Mouse (Mus musculus) heart, postnatal 25 days (tissue): ENCODE results near the gene Ankrd13b. TPM values are rescaled to one million over a fixed set of nuclear protein-coding genes. Genes with fewer than 3 reads are reported as not detected.

Experiments used
- DNase-seq: peaks from one replicate; pipeline ENCODE4 v3.0.0; 2022; ENCODE audit warnings: low spot score
- intact Hi-C: fragments of 180-260 bp; cut with DNase I; formaldehyde crosslinking; loops from one replicate; pipeline ENCODE4 v1.15.1; 2025
- total RNA-seq, 2 experiments: library from RNA; stranded (reverse); gene quantifications; 2 replicates each; pipeline ENCODE4 v1.2.3; 2021

Ankrd13b gene
- total RNA-seq, 2 experiments from 2014 or later: 10.7 to 11.7 TPM

GRCm38 (mm10) chr11:77512891-77513810 lies 23.7 kb upstream of the Ankrd13b start:
- intact Hi-C loops: loop anchor here (10.0 kb wide), 1 partner anchor 92 kb away; the partner anchor contains the start of gene Taok1
- peak; percentile 81 for DNase-seq

DNA sequence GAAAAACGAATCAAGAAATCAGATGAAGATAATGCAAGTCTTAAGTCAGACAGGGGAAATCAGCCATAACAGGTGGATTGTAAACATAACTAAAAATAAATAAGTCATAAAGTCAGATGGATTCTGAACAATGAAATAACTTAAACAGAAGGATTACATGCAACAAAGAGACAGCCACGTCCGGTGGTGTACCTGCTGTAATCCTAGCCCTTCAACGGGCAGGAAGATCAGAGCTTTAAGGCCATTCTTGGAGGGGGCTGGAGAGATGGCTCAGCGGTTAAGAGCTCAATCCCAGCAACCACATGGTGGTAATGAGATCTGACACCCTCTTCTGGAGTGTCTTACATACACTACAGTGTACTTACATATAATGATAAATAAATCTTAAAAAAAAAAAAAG lies 21.9 kb upstream of the Ankrd13b start:
- DNase-seq: no peak
- intact Hi-C loops: loop anchor here (10.0 kb wide), 1 partner anchor 93 kb away; the partner anchor contains the start of gene Taok1

GRCm38 (mm10) chr11:77508068-77509021 lies 18.9 kb upstream of the Ankrd13b start:
- DNase-seq: peak; percentile 67
- intact Hi-C loops: loop anchor here (5.0 kb wide), 1 partner anchor 119 kb away; no protein-coding TSS in a partner anchor

GRCm38 (mm10) chr11:77507426-77507825 lies 17.9 kb upstream of the Ankrd13b start:
- intact Hi-C loops: loop anchor here (5.0 kb wide), 1 partner anchor 120 kb away; no protein-coding TSS in a partner anchor
- DNase-seq: no peak

DNA sequence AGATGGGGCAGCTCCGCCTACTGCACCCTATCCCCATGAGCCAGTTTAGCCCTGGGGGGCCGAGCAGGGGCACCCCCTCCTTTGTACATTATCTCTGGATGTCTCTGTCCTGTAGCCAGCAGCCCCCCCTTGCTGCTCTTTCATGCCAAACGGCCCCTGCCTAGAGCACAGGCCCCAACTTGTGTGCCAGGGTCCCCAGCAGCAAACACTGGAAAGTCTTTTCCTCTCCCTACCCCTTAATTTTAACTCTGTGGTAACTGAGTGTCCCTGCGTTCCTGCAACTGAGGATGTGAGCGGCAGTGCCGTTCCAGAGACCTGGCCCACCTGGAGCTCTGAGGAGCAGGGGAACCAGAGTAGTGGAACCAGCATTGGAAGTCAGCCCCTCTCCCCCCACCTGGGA lies 17.5 kb upstream of the Ankrd13b start:
- DNase-seq: peak; percentile 2
- intact Hi-C loops: loop anchor here (5.0 kb wide), 1 partner anchor 120 kb away; no protein-coding TSS in a partner anchor

DNA sequence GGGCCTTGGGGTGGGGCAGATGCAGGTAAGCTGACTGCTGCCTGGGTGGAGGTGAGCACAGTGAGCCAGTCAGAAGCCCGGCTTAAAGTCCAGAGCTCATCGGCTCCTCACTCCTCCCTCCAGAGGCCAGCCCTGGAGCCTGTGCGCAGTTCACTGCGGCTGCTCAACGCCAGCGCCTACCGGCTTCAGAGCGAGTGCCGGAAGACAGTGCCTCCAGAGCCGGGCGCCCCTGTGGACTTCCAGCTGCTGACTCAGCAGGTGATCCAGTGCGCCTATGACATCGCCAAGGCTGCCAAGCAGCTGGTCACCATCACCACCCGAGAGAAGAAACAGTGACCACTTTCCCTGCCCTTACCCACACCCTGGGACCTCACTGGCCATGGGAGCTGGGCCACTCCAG lies 16.8 kb upstream of the Ankrd13b start:
- peak; percentile 2 for DNase-seq
- intact Hi-C loops: loop anchor here (5.0 kb wide), 1 partner anchor 121 kb away; no protein-coding TSS in a partner anchor

DNA sequence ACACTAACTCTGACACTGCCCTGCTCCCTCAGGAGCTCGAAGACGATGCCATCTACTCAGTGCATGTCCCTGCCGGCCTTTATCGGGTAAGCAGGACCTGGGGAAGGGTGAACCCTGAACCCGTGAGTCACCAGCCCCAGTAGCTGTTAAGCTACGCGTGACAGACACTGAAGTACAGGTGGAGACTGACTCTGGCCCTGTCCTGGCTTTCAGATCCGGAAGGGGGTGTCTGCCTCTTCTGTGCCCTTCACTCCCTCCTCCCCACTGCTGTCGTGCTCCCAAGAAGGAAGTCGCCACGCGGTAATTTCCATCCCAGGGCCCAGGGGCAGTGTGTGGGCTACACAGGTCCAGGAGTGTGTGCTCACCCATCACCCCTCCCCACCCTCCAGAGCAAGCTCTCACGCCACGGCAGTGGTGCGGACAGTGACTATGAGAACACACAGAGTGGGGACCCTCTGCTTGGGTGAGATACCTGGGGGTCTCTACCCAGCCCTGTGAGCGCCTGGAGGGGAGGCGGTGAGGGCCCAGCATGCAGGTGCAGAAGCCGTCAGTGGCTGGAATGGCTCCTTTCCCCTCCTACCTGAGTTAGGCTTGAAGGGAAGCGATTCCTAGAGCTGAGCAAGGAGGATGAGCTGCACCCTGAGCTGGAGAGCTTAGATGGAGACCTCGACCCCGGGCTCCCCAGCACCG lies 16.0 kb upstream of the Ankrd13b start:
- no peak for DNase-seq
- intact Hi-C loops: loop anchor here (5.0 kb wide), 1 partner anchor 122 kb away; no protein-coding TSS in a partner anchor

DNA sequence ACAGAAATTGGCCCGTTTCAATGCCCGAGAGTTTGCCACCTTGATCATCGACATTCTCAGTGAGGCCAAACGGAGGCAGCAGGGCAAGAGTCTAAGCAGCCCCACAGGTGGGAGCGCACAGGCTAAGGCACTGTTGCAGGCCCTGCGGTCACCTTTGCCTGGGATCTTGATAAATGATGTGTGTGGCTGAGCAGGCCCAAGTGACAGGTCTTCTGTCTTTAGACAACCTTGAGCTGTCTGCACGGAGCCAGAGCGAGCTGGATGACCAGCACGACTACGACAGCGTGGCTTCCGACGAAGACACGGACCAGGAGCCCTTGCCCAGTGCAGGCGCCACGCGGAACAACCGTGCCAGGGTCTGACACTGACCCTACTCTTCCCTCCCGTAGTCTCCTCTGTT lies 14.9 kb upstream of the Ankrd13b start:
- intact Hi-C loops: no loop called here
- DNase-seq: no peak

DNA sequence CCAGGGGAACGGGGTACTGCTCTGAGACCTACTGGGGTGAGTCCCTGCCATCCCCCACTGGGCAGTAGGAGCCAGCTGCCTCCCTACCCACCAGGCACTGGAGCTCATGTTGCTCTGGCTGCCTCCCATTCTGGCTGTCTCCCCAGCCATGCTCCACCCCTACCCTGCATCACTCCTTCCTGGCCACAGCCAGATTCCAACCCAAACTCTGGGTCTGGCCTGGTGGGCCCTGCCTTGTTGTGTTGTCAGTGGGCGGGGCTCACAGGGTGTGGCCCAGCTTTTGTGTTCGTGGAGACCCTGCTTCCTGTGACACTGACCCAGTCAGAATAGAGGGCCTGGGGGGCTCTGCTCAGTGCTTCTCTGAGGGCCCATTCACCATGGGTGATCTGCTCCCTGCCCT lies 14.0 kb upstream of the Ankrd13b start:
- intact Hi-C loops: no loop called here
- peak; percentile 54 for DNase-seq

- intact Hi-C loops: no loop called here
- DNase-seq: no peak
Observed at GRCm38 (mm10) chr11:77502481-77502880, 13.0 kb upstream of the Ankrd13b start.

GRCm38 (mm10) chr11:77501971-77502370 lies 12.5 kb upstream of the Ankrd13b start:
- no peak for DNase-seq
- intact Hi-C loops: loop anchor here (1.0 to 2.0 kb wide), 2 partner anchors 11 to 185 kb away; no protein-coding TSS in a partner anchor

GRCm38 (mm10) chr11:77501392-77501791 lies 11.9 kb upstream of the Ankrd13b start:
- intact Hi-C loops: loop anchor here (1.0 to 2.0 kb wide), 2 partner anchors 10 to 185 kb away; no protein-coding TSS in a partner anchor
- DNase-seq: no peak

GRCm38 (mm10) chr11:77500361-77501325 lies 11.2 kb upstream of the Ankrd13b start:
- intact Hi-C loops: loop anchor here (1.0 to 2.0 kb wide), 2 partner anchors 9 to 184 kb away; no protein-coding TSS in a partner anchor
- no peak for DNase-seq

DNA sequence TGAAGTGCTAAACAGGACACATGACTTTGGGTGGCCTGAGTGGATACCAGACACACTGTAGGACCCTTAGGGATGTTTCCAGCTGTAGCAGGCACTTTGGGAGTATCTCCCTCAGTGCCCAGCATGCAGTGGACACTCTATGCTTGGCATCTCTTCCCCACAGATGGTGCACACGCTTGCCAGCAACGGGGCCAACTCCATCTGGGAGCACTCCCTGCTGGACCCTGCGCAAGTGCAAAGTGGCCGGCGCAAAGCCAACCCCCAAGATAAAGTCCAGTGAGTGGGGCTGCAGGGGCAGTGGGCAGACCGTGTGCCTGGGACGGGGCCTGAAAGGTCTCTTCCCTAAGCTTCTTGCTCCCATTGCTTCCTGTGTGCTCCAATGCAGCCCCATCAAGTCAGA lies 9.9 kb upstream of the Ankrd13b start:
- intact Hi-C loops: no loop called here
- no peak for DNase-seq

DNA sequence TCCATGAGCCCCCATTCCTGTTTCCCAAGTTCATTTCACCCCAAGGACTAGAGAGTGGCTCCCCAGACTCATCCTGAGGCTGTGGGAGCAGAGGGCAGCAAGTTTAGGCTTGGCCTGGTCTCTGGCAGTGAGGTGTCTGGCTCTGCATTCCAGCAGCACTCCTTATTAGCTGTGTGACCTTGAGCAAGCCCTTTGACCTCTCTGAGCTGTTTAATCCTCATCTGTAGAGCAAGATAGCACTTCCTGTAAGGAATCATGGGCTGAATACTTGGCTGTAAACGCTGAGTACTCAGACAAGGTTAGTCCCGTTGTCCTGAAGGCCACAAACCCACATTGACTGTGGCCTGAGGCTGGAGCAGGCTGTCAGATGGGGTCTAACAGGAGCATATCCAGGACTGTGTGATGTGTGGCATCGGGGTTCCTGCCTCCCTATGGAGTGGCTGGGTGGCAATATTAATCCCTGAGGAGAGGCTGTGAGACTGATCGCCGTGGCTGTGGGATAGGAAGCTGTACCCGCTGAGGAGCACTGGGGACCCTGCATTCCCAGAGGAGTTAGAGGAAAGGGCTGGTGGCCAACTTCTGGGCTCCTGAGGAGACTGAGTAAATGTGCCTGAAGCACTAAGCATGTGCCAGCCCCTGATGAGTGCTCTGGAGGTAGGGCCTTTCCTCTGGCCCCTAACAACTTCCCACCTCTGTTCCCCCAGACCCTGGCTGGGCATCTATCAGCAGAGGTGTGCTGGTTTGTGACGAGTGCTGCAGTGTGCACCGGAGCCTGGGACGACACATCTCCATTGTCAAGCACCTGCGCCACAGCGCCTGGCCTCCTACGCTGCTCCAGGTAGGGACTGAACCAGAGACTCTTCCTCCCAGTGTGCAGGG lies 9.0 kb upstream of the Ankrd13b start:
- DNase-seq: no peak
- intact Hi-C loops: no loop called here

- DNase-seq: no peak
- intact Hi-C loops: no loop called here
Observed at GRCm38 (mm10) chr11:77497851-77498250, 8.4 kb upstream of the Ankrd13b start.

- intact Hi-C loops: no loop called here
- peak; percentile 80 for DNase-seq
Observed at GRCm38 (mm10) chr11:77497341-77497756, 7.9 kb upstream of the Ankrd13b start.
